Mouse (Mus musculus) brain, embryonic 14.5 days (tissue): ENCODE measurements at regions not wholly inside any gene's neighbourhood (a gene's known extent, or its start where the extent isn't known, plus 50 kb on each side); places are given as distances from the start of the nearest gene placed in this dataset.

ENCODE experiments used
- CTCF ChIP-seq: fragments of 200-500 bp; IDR thresholded peaks from 2 replicates; pipeline ENCODE4 v1.5.1; 2012; ENCODE audit warnings: inconsistent platforms, mild to moderate bottlenecking, moderate library complexity, borderline replicate concordance; ENCODE audit not compliant: insufficient read depth, insufficient read length; ENCODE audit errors: extremely low read depth
- POLR2A ChIP-seq: fragments of 200-500 bp; IDR thresholded peaks from 2 replicates; pipeline ENCODE4 v1.6.1; 2012; ENCODE audit warnings: mild to moderate bottlenecking, inconsistent platforms, borderline replicate concordance; ENCODE audit not compliant: poor library complexity, insufficient read depth, insufficient read length, severe bottlenecking; ENCODE audit errors: extremely low read depth

- TF ChIP-seq CTCF (no peak), POLR2A (no peak)
Observed at GRCm38 (mm10) chr2:8027571-8027970, 518.2 kb upstream of the Celf2 start.
